Mouse (Mus musculus): ENCODE results near the gene Chst11. TPM values are rescaled to one million over a fixed set of nuclear protein-coding genes. Genes with fewer than 3 reads are reported as not detected.

The Chst11 gene
- polyA plus RNA-seq, 1 experiment from 2014 or later = 1.2 TPM

GRCm38 (mm10) chr10:83101421-83102207, 116.3 kb downstream of the Chst11 start:
- no peak overlapping the region for H3K4me2 ChIP-seq (ENCODE audit: low read depth, low read length)
- H3K9ac ChIP-seq (ENCODE audit: low read length) = no peak overlapping the region
- H3K27ac ChIP-seq (ENCODE audit: low read length) = no peak overlapping the region
- H3K4me3 ChIP-seq (ENCODE audit: low read length) = no peak overlapping the region
- 81% methylated on average over 9 of the region's 9 CpGs for WGBS
- no peaks in the 10 kb centered on the region for H3K36me3 ChIP-seq (ENCODE audit: control insufficient read depth, insufficient read depth, low read length)
- H3K4me1 ChIP-seq (replicated peaks; ENCODE audit: control insufficient read depth, insufficient read depth, low read length) = peaks cover 17% of the 10 kb centered on the region; the same call in 1 of the 2 replicates
- no peaks in the 10 kb centered on the region for H3K9me3 ChIP-seq (ENCODE audit: control insufficient read depth, low read length)
- peak; percentile 65 for ATAC-seq (ENCODE audit: low read depth)
- no peaks in the 10 kb centered on the region for H3K27me3 ChIP-seq (ENCODE audit: control insufficient read depth, insufficient read depth, low read depth, low read length)

GRCm38 (mm10) chr10:83102745-83103144, 117.4 kb downstream of the Chst11 start:
- WGBS = 43% methylated on average over 15 of the region's 15 CpGs
- no peak overlapping the region for H3K4me2 ChIP-seq (ENCODE audit: low read depth, low read length)

GRCm38 (mm10) chr10:83104221-83104620, 118.9 kb downstream of the Chst11 start:
- H3K4me3 ChIP-seq (ENCODE audit: low read length) = no peak overlapping the region
- no peaks in the 10 kb centered on the region for H3K9me3 ChIP-seq (ENCODE audit: control insufficient read depth, low read length)
- no peak overlapping the region for H3K27ac ChIP-seq (ENCODE audit: low read length)
- ATAC-seq (ENCODE audit: low read depth) = no peak
- H3K4me1 ChIP-seq (replicated peaks; ENCODE audit: control insufficient read depth, insufficient read depth, low read length) = peaks cover 25% of the 10 kb centered on the region; the same call in 1 of the 2 replicates
- no peaks in the 10 kb centered on the region for H3K36me3 ChIP-seq (ENCODE audit: control insufficient read depth, insufficient read depth, low read length)
- H3K9ac ChIP-seq (ENCODE audit: low read length) = no peak overlapping the region
- no peaks in the 10 kb centered on the region for H3K27me3 ChIP-seq (ENCODE audit: control insufficient read depth, insufficient read depth, low read depth, low read length)
- no peak overlapping the region for H3K4me2 ChIP-seq (ENCODE audit: low read depth, low read length)
- 85% methylated on average over 8 of the region's 8 CpGs for WGBS

More at GRCm38 (mm10) chr10:83102745-83103144, 117.4 kb downstream of the Chst11 start:
- no peak overlapping the region for H3K4me3 ChIP-seq (ENCODE audit: low read length)
- H3K27me3 ChIP-seq (ENCODE audit: control insufficient read depth, insufficient read depth, low read depth, low read length) = no peaks in the 10 kb centered on the region
- no peak overlapping the region for H3K9ac ChIP-seq (ENCODE audit: low read length)
- H3K36me3 ChIP-seq (ENCODE audit: control insufficient read depth, insufficient read depth, low read length) = no peaks in the 10 kb centered on the region
- peaks cover 25% of the 10 kb centered on the region; the same call in 1 of the 2 replicates for H3K4me1 ChIP-seq (replicated peaks; ENCODE audit: control insufficient read depth, insufficient read depth, low read length)
- H3K9me3 ChIP-seq (ENCODE audit: control insufficient read depth, low read length) = no peaks in the 10 kb centered on the region
- no peak for ATAC-seq (ENCODE audit: low read depth)
- no peak overlapping the region for H3K27ac ChIP-seq (ENCODE audit: low read length)

GRCm38 (mm10) chr10:83106152-83106746, 121.0 kb downstream of the Chst11 start:
- H3K27me3 ChIP-seq (ENCODE audit: control insufficient read depth, insufficient read depth, low read depth, low read length) = no peaks in the 10 kb centered on the region
- H3K9ac ChIP-seq (ENCODE audit: low read length) = no peak overlapping the region
- ATAC-seq (ENCODE audit: low read depth) = no peak
- H3K36me3 ChIP-seq (ENCODE audit: control insufficient read depth, insufficient read depth, low read length) = no peaks in the 10 kb centered on the region
- WGBS = 60% methylated on average over 7 of the region's 7 CpGs
- H3K4me3 ChIP-seq (ENCODE audit: low read length) = no peak overlapping the region
- no peak overlapping the region for H3K27ac ChIP-seq (ENCODE audit: low read length)
- no peaks in the 10 kb centered on the region for H3K9me3 ChIP-seq (ENCODE audit: control insufficient read depth, low read length)
- H3K4me1 ChIP-seq (replicated peaks; ENCODE audit: control insufficient read depth, insufficient read depth, low read length) = peaks cover 18% of the 10 kb centered on the region; the same call in 1 of the 2 replicates
- no peak overlapping the region for H3K4me2 ChIP-seq (ENCODE audit: low read depth, low read length)

DNA sequence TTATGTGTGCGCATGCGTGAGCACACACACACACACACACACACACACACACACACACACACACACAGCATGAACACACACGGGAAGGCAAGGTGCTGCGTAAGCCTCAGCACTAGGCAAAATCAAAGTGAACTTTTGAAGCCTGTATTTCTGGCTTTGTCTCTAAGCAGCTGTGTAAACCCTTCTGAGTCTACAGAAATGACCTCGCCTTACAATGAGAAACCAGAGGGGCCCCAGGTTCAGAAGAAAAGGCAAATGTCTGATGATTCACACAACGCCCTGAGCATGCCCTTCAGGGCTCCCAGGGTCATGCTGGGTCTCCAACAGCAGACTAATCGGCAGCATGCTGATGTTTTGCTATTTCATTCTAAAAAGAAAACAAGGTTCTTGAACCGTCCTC, 122.1 kb downstream of the Chst11 start:
- H3K4me3 ChIP-seq (ENCODE audit: low read length) = no peak overlapping the region
- no peaks in the 10 kb centered on the region for H3K9me3 ChIP-seq (ENCODE audit: control insufficient read depth, low read length)
- H3K27me3 ChIP-seq (ENCODE audit: control insufficient read depth, insufficient read depth, low read depth, low read length) = no peaks in the 10 kb centered on the region
- peak; percentile 42; the same call in 1 of the 2 replicates for ATAC-seq (ENCODE audit: low read depth)
- no peak overlapping the region for H3K9ac ChIP-seq (ENCODE audit: low read length)
- H3K4me2 ChIP-seq (ENCODE audit: low read depth, low read length) = no peak overlapping the region
- peaks cover 17% of the 10 kb centered on the region; the same call in 1 of the 2 replicates for H3K4me1 ChIP-seq (replicated peaks; ENCODE audit: control insufficient read depth, insufficient read depth, low read length)
- WGBS = 47% methylated on average over 8 of the region's 8 CpGs
- no peaks in the 10 kb centered on the region for H3K36me3 ChIP-seq (ENCODE audit: control insufficient read depth, insufficient read depth, low read length)
- H3K27ac ChIP-seq (ENCODE audit: low read length) = no peak overlapping the region

- 35% methylated on average over 21 of the region's 21 CpGs for WGBS
- Histone ChIP-seq H3K4me2 (ENCODE audit: low read depth, low read length) (no peak overlapping the region), H3K4me3 (ENCODE audit: low read length) (no peak overlapping the region), H3K4me1 (replicated peaks; ENCODE audit: control insufficient read depth, insufficient read depth, low read length) (peaks cover 17% of the 10 kb centered on the region; the same call in 1 of the 2 replicates), H3K9ac (ENCODE audit: low read length) (0 out of 2 replicates have a peak overlapping the region, but pooled peaks have one; percentile 1), H3K27me3 (ENCODE audit: control insufficient read depth, insufficient read depth, low read depth, low read length) (no peaks in the 10 kb centered on the region), H3K9me3 (ENCODE audit: control insufficient read depth, low read length) (no peaks in the 10 kb centered on the region), H3K27ac (ENCODE audit: low read length) (no peak overlapping the region), H3K36me3 (ENCODE audit: control insufficient read depth, insufficient read depth, low read length) (no peaks in the 10 kb centered on the region)
- ATAC-seq (ENCODE audit: low read depth) = peak; percentile 27; the same call in 1 of the 2 replicates
These were observed 122.8 kb downstream of the Chst11 start for GRCm38 (mm10) chr10:83107921-83108738.

DNA sequence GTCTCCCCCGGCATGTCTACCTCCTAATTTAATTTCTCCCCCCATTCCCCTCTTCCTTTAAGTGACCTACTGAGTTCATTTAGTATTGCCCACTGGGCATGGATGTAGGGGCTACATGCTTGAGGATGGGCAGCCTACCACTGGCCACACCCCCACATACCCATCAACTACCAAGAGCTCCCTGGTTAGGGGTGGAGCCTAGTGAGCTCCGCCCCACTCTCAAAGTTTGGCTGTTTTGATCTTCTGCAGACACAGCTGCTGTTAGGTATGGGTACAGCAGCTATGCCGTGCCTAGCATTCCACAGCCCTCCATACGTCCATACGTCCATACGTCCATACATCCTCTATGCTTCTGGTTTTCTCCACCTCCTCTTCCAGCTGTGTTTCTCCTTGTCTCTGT, 123.6 kb downstream of the Chst11 start:
- Histone ChIP-seq H3K4me3 (ENCODE audit: low read length) (no peak overlapping the region), H3K36me3 (ENCODE audit: control insufficient read depth, insufficient read depth, low read length) (no peaks in the 10 kb centered on the region), H3K4me1 (replicated peaks; ENCODE audit: control insufficient read depth, insufficient read depth, low read length) (peaks cover 17% of the 10 kb centered on the region; the same call in 1 of the 2 replicates), H3K9ac (ENCODE audit: low read length) (no peak overlapping the region), H3K4me2 (ENCODE audit: low read depth, low read length) (no peak overlapping the region), H3K27ac (ENCODE audit: low read length) (no peak overlapping the region), H3K9me3 (ENCODE audit: control insufficient read depth, low read length) (no peaks in the 10 kb centered on the region), H3K27me3 (ENCODE audit: control insufficient read depth, insufficient read depth, low read depth, low read length) (no peaks in the 10 kb centered on the region)
- WGBS = 88% methylated on average over 6 of the region's 6 CpGs
- 0 out of 2 replicates have a peak, but pooled peaks have one; percentile 2 for ATAC-seq (ENCODE audit: low read depth)

DNA sequence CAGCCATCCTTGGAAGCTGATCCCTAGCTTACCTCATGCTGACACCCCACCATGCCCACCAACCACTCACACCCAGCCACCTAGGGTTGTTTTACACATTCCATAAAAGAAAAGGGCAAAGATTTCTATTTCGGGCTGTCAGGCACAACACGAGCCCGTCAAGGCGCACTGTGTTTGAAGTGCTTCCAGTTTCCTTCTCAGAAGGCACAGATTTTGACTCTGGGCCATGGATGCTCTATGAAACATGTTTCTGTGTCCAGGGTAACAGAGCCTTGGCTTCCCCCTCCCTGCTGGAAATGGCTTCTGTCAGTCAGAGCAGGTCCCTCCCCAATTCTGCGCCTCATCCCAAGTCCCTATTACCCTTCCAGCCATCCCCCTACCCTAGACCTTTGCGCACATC, 125.7 kb downstream of the Chst11 start:
- no peak for ATAC-seq (ENCODE audit: low read depth)
- 76% methylated on average over 6 of the region's 6 CpGs for WGBS

More for the DNA sequence above, 125.7 kb downstream of the Chst11 start:
- no peak overlapping the region for H3K4me2 ChIP-seq (ENCODE audit: low read depth, low read length)
- peaks cover 17% of the 10 kb centered on the region; the same call in 1 of the 2 replicates for H3K4me1 ChIP-seq (replicated peaks; ENCODE audit: control insufficient read depth, insufficient read depth, low read length)
- H3K9me3 ChIP-seq (ENCODE audit: control insufficient read depth, low read length) = no peaks in the 10 kb centered on the region
- no peaks in the 10 kb centered on the region for H3K36me3 ChIP-seq (ENCODE audit: control insufficient read depth, insufficient read depth, low read length)
- no peaks in the 10 kb centered on the region for H3K27me3 ChIP-seq (ENCODE audit: control insufficient read depth, insufficient read depth, low read depth, low read length)
- H3K27ac ChIP-seq (ENCODE audit: low read length) = no peak overlapping the region
- H3K9ac ChIP-seq (ENCODE audit: low read length) = no peak overlapping the region
- H3K4me3 ChIP-seq (ENCODE audit: low read length) = no peak overlapping the region
